Mouse (Mus musculus) brain, embryonic 14.5 days (tissue): ENCODE results near the gene Slit3.

ENCODE experiments used
- CTCF ChIP-seq: fragments of 200-500 bp; IDR thresholded peaks from 2 replicates; pipeline ENCODE4 v1.5.1; 2012; ENCODE audit warnings: inconsistent platforms, mild to moderate bottlenecking, moderate library complexity, borderline replicate concordance; ENCODE audit not compliant: insufficient read depth, insufficient read length; ENCODE audit errors: extremely low read depth
- POLR2A ChIP-seq: fragments of 200-500 bp; IDR thresholded peaks from 2 replicates; pipeline ENCODE4 v1.6.1; 2012; ENCODE audit warnings: mild to moderate bottlenecking, inconsistent platforms, borderline replicate concordance; ENCODE audit not compliant: poor library complexity, insufficient read depth, insufficient read length, severe bottlenecking; ENCODE audit errors: extremely low read depth

DNA sequence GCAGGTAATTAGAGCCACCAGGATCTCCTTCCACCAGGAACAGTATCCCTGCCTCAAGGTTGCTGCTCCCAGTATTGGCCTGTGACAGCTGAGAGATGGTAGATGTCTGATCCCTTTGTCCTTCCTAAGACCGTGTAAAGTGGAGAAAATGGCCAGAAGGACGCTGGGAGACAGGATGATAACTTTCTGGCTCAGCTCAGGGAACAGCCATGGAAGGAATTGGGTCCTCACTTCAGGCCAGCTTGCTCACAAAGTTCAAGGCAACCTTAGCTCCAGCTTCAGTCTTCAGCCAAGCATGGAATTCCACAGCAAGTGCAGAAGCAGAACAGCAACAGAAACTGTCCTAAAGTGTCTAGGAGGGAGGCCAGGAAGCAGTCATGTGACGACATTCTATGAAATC is 289.4 kb downstream of the Slit3 start:
- TF ChIP-seq CTCF = no peak
- no peak for TF ChIP-seq POLR2A
